Mouse (Mus musculus): Measurements from ENCODE around the gene Fmo5.

Gene Fmo5

GRCm38 (mm10) chr3:97680631-97681320 is 52.2 kb downstream of the Fmo5 start:
- DNase-seq (ENCODE audit: low read depth, low spot score), result peak; percentile 93

- peak; percentile 88 for DNase-seq (ENCODE audit: low read depth, low spot score)
These were observed 52.9 kb downstream of the Fmo5 start for GRCm38 (mm10) chr3:97681321-97682158.

GRCm38 (mm10) chr3:97682159-97682502 is 53.5 kb downstream of the Fmo5 start:
- peak; percentile 28 for DNase-seq (ENCODE audit: low read depth, low spot score)

GRCm38 (mm10) chr3:97682576-97682975 is 54.0 kb downstream of the Fmo5 start:
- DNase-seq (ENCODE audit: low read depth, low spot score), result no peak

- DNase-seq (ENCODE audit: low read depth, low spot score), result no peak
These were observed 55.1 kb downstream of the Fmo5 start for GRCm38 (mm10) chr3:97683560-97684195.

- no peak for DNase-seq (ENCODE audit: low read depth, low spot score)
These were observed 57.9 kb downstream of the Fmo5 start for GRCm38 (mm10) chr3:97686372-97687117.

GRCm38 (mm10) chr3:97689289-97689688 is 60.7 kb downstream of the Fmo5 start:
- no peak for DNase-seq (ENCODE audit: low read depth, low spot score)

GRCm38 (mm10) chr3:97690590-97690989 is 62.0 kb downstream of the Fmo5 start:
- no peak for DNase-seq (ENCODE audit: low read depth, low spot score)

- no peak for DNase-seq (ENCODE audit: low read depth, low spot score)
These were observed 62.9 kb downstream of the Fmo5 start for GRCm38 (mm10) chr3:97691443-97692017.

- no peak for DNase-seq (ENCODE audit: low read depth, low spot score)
These were observed 65.2 kb downstream of the Fmo5 start for GRCm38 (mm10) chr3:97693806-97694205.

GRCm38 (mm10) chr3:97696866-97697265 is 68.3 kb downstream of the Fmo5 start:
- no peak for DNase-seq (ENCODE audit: low read depth, low spot score)

- DNase-seq (ENCODE audit: low read depth, low spot score), result no peak
These were observed 68.7 kb downstream of the Fmo5 start for GRCm38 (mm10) chr3:97697291-97697690.

- DNase-seq (ENCODE audit: low read depth, low spot score), result no peak
These were observed 70.5 kb downstream of the Fmo5 start for GRCm38 (mm10) chr3:97699061-97699460.

- no peak for DNase-seq (ENCODE audit: low read depth, low spot score)
These were observed 72.6 kb downstream of the Fmo5 start for GRCm38 (mm10) chr3:97701198-97701597.

GRCm38 (mm10) chr3:97702448-97703080 is 74.0 kb downstream of the Fmo5 start:
- no peak for DNase-seq (ENCODE audit: low read depth, low spot score)

Data from CD4-positive, CD25-positive, alpha-beta regulatory T cell, adult 2 months (primary cell).